Mouse (Mus musculus) midbrain, embryonic 14.5 days (tissue): ENCODE measurements around the gene Ppm1l. TPM values are rescaled to one million over a fixed set of nuclear protein-coding genes. Genes with fewer than 3 reads are reported as not detected.
A peak's percentile ranks its signal among the peaks of the same experiment; 100 is the strongest.

Source experiments
- ATAC-seq: fragments of 200-750 bp; cut with Nextera tagmentation; 2 replicates; pipeline ENCODE4 v1.8.0; 2017; ENCODE audit warnings: moderate number of reproducible peaks, moderate library complexity; ENCODE audit not compliant: low FRiP score, low TSS enrichment
- DNase-seq: peaks from one replicate; pipeline ENCODE4 v3.0.0-alpha.2; 2015
- H3K27ac ChIP-seq: fragments of 300-500 bp; sonication (generic); replicated peaks from 2 replicates; pipeline ENCODE4 v1.5.1; 2014; ENCODE audit warnings: mild to moderate bottlenecking, low read depth, low read length, moderate library complexity
- H3K27me3 ChIP-seq: fragments of 300-500 bp; sonication (generic); 2 replicates; pipeline ENCODE4 v1.6.1; 2014; ENCODE audit warnings: low read length, control low read depth, mixed read lengths; ENCODE audit not compliant: control insufficient read depth, insufficient read depth
- H3K36me3 ChIP-seq: fragments of 300-500 bp; sonication (generic); 2 replicates; pipeline ENCODE4 v1.6.1; 2014; ENCODE audit warnings: low read length, control low read depth; ENCODE audit not compliant: control insufficient read depth, insufficient read depth
- H3K4me1 ChIP-seq: fragments of 300-500 bp; sonication (generic); 2 replicates; pipeline ENCODE4 v1.6.1; 2014; ENCODE audit warnings: mild to moderate bottlenecking, antibody characterized with exemption, low read length, control low read depth; ENCODE audit not compliant: control insufficient read depth, insufficient read depth
- H3K4me2 ChIP-seq: fragments of 300-500 bp; sonication (generic); 2 replicates; pipeline ENCODE4 v1.6.1; 2014; ENCODE audit warnings: mild to moderate bottlenecking, low read length, moderate library complexity
- H3K4me3 ChIP-seq: fragments of 300-500 bp; sonication (generic); replicated peaks from 2 replicates; pipeline ENCODE4 v1.5.1; 2014; ENCODE audit warnings: low read depth, low read length
- H3K9ac ChIP-seq: fragments of 300-500 bp; sonication (generic); replicated peaks from 2 replicates; pipeline ENCODE4 v1.6.1; 2014; ENCODE audit warnings: mild to moderate bottlenecking, low read length, moderate library complexity
- H3K9me3 ChIP-seq: fragments of 300-500 bp; sonication (generic); 2 replicates; pipeline ENCODE4 v1.6.1; 2016; ENCODE audit warnings: low read length, control low read depth, mixed read lengths; ENCODE audit not compliant: control insufficient read depth
- WGBS: fragments of 180-500 bp; shearing (Covaris S2); extraction: QIAGEN DNeasy Blood & Tissue Kit; methylation state at CpG from one replicate; pipeline ENCODE4 v1.1.7; 2014; 5-methylcytosine and 5-hydroxymethylcytosine counted together
- polyA plus RNA-seq: library from polyadenylated mRNA; unstranded; fragments of >200 nt; fragmentation: Nextera tagmentation; extraction: Ambion mirVana; gene quantifications from 2 replicates; pipeline ENCODE4 v1.2.1, GENCODE M21; 2014

Ppm1l gene
- polyA plus RNA-seq, 1 experiment from 2014 or later = 26.2 TPM

DNA sequence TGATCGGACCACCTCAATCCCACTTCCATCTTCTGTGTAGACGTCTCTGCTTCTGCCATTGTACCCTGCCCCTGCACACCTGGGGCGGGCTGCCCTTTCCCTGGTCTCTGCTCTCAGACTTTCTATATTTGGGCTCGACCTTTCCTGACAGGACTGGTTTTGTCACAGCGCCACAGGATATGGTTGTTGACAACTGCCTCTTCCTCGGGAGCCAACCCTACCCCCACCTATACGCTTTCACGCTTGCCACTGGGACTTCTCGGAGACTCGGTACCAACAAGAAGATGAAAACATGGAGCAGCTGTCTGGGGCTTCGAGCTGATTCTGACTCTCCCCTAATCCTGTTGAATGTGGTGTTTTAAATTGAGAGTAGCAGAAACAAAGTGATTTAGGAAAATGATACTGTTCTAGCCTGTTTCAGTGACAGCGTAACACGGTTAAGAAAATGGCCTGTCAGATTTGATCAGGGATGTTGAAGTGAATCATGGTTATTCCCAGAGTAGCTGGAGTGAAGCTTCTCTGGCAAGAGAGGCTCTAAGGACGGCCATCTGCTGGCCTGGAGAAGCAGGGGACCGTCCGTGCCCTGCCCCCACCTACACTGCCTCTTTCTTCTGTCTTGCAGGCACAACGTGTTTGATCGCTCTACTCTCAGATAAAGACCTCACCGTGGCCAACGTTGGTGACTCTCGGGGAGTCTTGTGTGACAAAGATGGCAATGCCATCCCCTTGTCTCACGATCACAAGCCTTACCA, 232.2 kb downstream of the Ppm1l start:
- no peaks in the 10 kb centered on the region for H3K27me3 ChIP-seq
- WGBS = 74% methylated on average over 22 of the region's 22 CpGs
- no peak overlapping the region for H3K4me3 ChIP-seq
- 0 out of 2 replicates have a peak overlapping the region, but pooled peaks have one; percentile 32 for H3K27ac ChIP-seq
- ATAC-seq (no peak), DNase-seq (no peak)
- 0 out of 2 replicates have a peak, but pooled peaks cover 4% of the 10 kb centered on the region for H3K4me1 ChIP-seq
- no peak overlapping the region for H3K4me2 ChIP-seq
- peaks cover 3% of the 10 kb centered on the region; the same call in 1 of the 2 replicates for H3K9me3 ChIP-seq
- peaks cover 6% of the 10 kb centered on the region; the same call in 1 of the 2 replicates for H3K36me3 ChIP-seq
- no peak overlapping the region for H3K9ac ChIP-seq

DNA sequence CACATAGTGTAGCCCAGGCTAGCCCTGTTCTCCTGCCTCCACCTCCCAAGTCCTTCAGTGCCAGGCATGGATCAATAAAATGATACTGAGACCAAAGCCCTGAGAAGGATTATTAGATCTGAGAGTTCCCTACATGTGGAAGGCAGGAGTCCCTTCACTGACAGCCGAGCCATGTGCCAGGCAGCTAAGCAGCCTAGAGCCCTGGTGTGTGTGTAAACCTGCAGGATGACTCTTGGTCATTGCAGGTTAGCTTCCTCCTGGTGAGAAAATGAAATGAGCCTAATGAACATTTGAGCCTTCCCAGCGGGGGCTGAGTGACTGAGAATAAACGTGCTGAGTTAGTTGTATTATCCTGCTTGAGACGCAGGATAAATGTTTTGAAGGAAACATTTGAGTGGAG, 232.9 kb downstream of the Ppm1l start:
- Histone ChIP-seq H3K27ac (no peak overlapping the region), H3K9ac (no peak overlapping the region), H3K4me2 (no peak overlapping the region), H3K4me1 (0 out of 2 replicates have a peak, but pooled peaks cover 4% of the 10 kb centered on the region), H3K9me3 (peaks cover 3% of the 10 kb centered on the region; the same call in 1 of the 2 replicates), H3K4me3 (no peak overlapping the region), H3K27me3 (no peaks in the 10 kb centered on the region), H3K36me3 (peaks cover 9% of the 10 kb centered on the region; the same call in 1 of the 2 replicates)
- ATAC-seq (no peak), DNase-seq (no peak)
- WGBS = 82% methylated on average over 4 of the region's 4 CpGs

DNA sequence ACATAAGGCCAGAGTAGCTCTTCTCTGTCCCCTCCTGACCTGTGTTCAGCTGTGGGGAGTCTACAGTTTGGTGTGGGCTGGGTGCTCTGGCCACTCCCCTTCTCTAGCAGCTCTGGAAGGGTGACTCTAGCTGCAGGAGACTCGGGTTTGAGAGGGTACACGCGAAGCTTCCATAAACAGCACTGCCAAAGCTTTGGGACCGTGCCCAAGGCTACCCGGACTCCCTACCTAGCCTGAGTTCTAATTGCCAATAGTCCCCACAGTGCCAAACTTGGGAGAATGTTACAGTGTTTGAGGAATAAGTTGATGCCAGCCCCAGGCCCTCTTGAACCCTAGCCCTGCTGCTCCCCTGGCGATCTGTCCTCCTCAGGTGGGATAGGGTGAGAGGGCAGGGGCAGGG, 238.8 kb downstream of the Ppm1l start:
- 89% methylated on average over 6 of the region's 6 CpGs for WGBS
- no peak for DNase-seq
- ATAC-seq = no peak; the same call in 1 of the 2 replicates
- Histone ChIP-seq H3K4me1 (no peaks in the 10 kb centered on the region), H3K9ac (no peak overlapping the region), H3K36me3 (peaks cover 9% of the 10 kb centered on the region; the same call in 1 of the 2 replicates), H3K27me3 (no peaks in the 10 kb centered on the region), H3K4me3 (no peak overlapping the region), H3K9me3 (no peaks in the 10 kb centered on the region), H3K4me2 (no peak overlapping the region), H3K27ac (no peak overlapping the region)

DNA sequence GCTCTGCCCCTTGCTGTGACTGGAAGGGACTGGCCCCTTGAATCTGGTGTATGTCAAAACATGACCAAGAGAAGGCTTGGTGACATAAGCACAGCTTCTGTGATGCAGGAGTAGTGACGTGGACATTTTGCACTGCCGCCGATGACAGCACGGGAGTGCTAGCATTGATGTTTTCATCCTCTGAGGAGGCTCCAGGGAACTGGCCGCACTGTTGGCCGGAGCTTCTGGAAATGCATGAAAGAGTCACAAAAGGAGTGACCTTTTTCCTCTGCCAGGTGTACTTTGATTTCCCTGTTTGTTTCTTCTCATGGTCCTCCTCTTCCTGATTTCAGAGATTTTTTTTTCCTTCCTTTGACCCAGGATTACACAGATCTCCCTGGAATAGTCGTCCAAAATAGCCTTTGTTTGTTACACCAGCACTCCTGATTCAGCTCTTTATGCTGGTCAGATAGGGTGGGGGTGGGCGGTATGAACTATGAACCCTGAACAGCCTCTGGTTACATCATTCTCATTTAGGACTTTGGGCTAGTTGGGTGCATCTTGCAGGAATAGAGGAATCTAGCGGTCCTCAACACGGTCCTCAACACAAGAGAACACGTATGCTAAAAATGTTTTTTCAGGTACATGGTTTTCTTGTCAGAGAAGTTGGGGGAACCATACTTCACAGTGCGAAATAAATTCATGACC, 239.6 kb downstream of the Ppm1l start:
- Histone ChIP-seq H3K9ac (no peak overlapping the region), H3K27me3 (no peaks in the 10 kb centered on the region), H3K4me1 (no peaks in the 10 kb centered on the region), H3K27ac (no peak overlapping the region), H3K36me3 (peaks cover 9% of the 10 kb centered on the region; the same call in 1 of the 2 replicates), H3K4me3 (no peak overlapping the region), H3K4me2 (no peak overlapping the region), H3K9me3 (no peaks in the 10 kb centered on the region)
- DNase-seq (no peak), ATAC-seq (no peak)
- WGBS = 76% methylated on average over 12 of the region's 12 CpGs

DNA sequence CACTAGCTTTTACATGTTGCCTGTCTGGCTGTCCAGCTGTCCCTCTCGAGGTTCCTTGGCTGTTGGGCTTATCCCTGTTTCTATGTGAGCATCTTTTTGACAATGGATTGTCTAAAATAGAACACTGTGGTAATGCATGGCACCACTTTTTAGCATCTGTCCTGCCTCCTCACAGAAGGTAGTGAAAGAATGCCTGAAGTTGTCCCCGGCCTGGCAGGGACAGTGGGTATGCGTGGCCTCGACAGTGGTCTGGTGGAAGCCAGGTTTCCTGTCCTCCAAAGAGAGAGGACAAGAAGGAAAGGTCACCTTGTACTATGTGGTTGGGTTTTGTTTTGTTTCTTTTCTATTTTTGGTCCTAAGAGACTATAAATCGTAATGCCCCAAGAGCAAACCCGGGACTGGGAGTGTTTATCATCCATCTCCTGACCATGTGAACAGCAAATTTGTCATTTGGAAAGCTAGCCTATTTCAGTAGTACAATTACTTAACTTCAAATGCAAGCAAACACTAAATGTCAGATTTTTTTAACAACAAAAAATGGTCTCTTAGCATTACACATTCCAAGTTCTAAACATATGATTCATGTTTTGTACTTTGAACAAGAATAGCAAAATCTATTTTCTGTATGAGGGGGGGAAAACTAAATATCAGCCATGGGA, 242.8 kb downstream of the Ppm1l start:
- Histone ChIP-seq H3K36me3 (no peaks in the 10 kb centered on the region), H3K27me3 (no peaks in the 10 kb centered on the region), H3K4me1 (no peaks in the 10 kb centered on the region), H3K9me3 (no peaks in the 10 kb centered on the region), H3K9ac (no peak overlapping the region), H3K4me3 (no peak overlapping the region), H3K27ac (no peak overlapping the region), H3K4me2 (no peak overlapping the region)
- 94% methylated on average over 6 of the region's 6 CpGs for WGBS
- no peak for DNase-seq
- no peak for ATAC-seq

DNA sequence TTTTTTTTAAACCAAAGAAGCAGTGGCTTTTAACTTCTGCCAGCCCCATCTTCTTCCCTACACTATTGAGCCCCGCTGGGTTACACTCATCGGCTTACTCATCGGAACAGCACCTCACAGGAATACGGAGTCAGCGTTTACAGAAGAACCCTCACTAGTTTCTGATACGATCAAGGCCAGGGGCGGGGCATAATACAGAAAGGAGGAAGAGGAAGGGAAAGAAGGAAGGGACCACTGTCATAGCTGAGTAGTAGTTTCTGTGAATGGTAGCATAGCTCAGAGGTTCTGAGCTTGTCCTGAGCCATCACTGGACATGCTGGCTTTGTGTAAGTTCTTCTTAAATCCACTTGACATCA, 243.3 kb downstream of the Ppm1l start:
- Histone ChIP-seq H3K9ac (no peak overlapping the region), H3K27me3 (no peaks in the 10 kb centered on the region), H3K4me2 (no peak overlapping the region), H3K4me1 (no peaks in the 10 kb centered on the region), H3K36me3 (no peaks in the 10 kb centered on the region), H3K27ac (no peak overlapping the region), H3K9me3 (no peaks in the 10 kb centered on the region), H3K4me3 (no peak overlapping the region)
- ATAC-seq = no peak
- no peak for DNase-seq
- 93% methylated on average over 7 of the region's 7 CpGs for WGBS

DNA sequence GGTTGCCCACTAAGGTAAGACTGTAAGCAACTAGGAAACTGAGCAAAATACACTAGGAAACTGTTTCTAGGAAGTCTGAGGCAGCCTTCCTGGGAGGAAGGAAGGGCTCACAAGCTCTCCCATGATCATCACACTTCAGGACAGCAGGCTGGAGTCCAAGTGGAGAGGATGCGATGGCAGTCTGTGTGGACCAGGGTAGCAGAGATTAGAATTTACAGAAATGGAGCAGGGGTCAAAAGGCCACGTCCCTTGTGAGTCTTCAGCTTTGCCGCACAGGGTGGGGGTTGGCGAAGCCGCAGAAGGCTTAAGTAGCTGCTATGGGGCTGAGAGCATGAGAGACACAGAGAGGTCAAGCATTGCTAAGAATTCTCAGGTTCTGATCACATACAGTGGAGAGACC, 245.0 kb downstream of the Ppm1l start:
- DNase-seq (no peak), ATAC-seq (no peak)
- H3K9me3 ChIP-seq = no peaks in the 10 kb centered on the region
- H3K27ac ChIP-seq = no peak overlapping the region
- no peak overlapping the region for H3K9ac ChIP-seq
- no peaks in the 10 kb centered on the region for H3K36me3 ChIP-seq
- no peaks in the 10 kb centered on the region for H3K4me1 ChIP-seq
- H3K27me3 ChIP-seq = no peaks in the 10 kb centered on the region
- no peak overlapping the region for H3K4me3 ChIP-seq
- 66% methylated on average over 5 of the region's 5 CpGs for WGBS
- H3K4me2 ChIP-seq = no peak overlapping the region

DNA sequence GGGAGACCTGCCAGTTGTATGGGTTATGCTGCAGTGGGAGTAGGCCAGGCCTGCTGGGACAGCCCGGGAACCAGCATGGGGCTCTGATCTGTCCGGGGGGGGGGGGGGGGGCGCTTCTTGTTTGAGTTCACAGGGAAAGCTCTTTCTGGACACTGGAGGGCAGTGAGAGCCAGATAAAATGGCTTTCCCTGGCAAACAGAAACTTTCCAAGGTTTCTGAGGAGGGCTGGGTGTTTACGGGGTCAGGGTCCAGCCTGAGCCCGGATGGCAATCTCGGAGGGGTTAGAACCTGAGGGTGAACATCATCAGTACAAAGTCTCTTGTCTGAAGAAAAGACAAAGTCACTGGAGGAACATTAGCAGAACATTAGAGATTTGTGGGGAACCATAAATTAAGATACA, 246.7 kb downstream of the Ppm1l start:
- Histone ChIP-seq H3K27ac (no peak overlapping the region), H3K9ac (no peak overlapping the region), H3K27me3 (no peaks in the 10 kb centered on the region), H3K9me3 (no peaks in the 10 kb centered on the region), H3K4me1 (no peaks in the 10 kb centered on the region), H3K36me3 (no peaks in the 10 kb centered on the region), H3K4me2 (no peak overlapping the region), H3K4me3 (no peak overlapping the region)
- no peak for ATAC-seq
- DNase-seq = no peak
- WGBS = 87% methylated on average over 6 of the region's 6 CpGs
